Mouse (Mus musculus) myocyte (in vitro differentiated cells): Measurements from ENCODE around the gene Kin.

Experiments used
- MAX ChIP-seq: IDR thresholded peaks from one replicate; pipeline ENCODE4 v1.6.1; 2011; ENCODE audit warnings: low read depth, mild to moderate bottlenecking, control low read depth
- MYOD1 ChIP-seq, 3 experiments: IDR thresholded peaks; one replicate each; pipeline ENCODE4 v1.6.1; 2011; ENCODE audit warnings: control low read depth in 2 of 3, low read depth in 2 of 3, mild to moderate bottlenecking in 2 of 3, moderate library complexity in 1 of 3; ENCODE audit not compliant: insufficient read length in 2 of 3, control insufficient read depth in 1 of 3
- POLR2A ChIP-seq: IDR thresholded peaks from one replicate; pipeline ENCODE4 v1.6.1; 2011; ENCODE audit warnings: low read depth, mild to moderate bottlenecking, control low read depth, moderate library complexity; ENCODE audit not compliant: insufficient read length
- SRF ChIP-seq: IDR thresholded peaks from one replicate; pipeline ENCODE4 v1.6.1; 2011; ENCODE audit warnings: low read depth; ENCODE audit not compliant: control insufficient read depth, insufficient read length
- TCF3 ChIP-seq: IDR thresholded peaks from one replicate; pipeline ENCODE4 v1.6.1; 2011; ENCODE audit warnings: low read depth, control low read depth; ENCODE audit not compliant: insufficient read length
- USF1 ChIP-seq: IDR thresholded peaks from one replicate; pipeline ENCODE4 v1.6.1; 2011; ENCODE audit warnings: low read depth, mild to moderate bottlenecking, control low read depth, moderate library complexity

- TF ChIP-seq SRF (no peak), POLR2A (no peak), MYOD1 (IDR thresholded peaks at IDR 0.05; ENCODE audit: control insufficient read depth in 1 of 3, insufficient read length in 2 of 3, low read depth in 2 of 3) (no peak), MAX (no peak), TCF3 (no peak), USF1 (no peak)
Observed at GRCm38 (mm10) chr2:10074470-10074869, 5.9 kb upstream of the Kin start.
